Mouse (Mus musculus): ENCODE measurements at regions not wholly inside any gene's neighbourhood (a gene's known extent, or its start where the extent isn't known, plus 50 kb on each side); places are given as distances from the start of the nearest gene placed in this dataset.

- H3K4me3 ChIP-seq (ENCODE audit: control insufficient read depth in 1 of 2, insufficient read depth in 1 of 2, low read depth in 2 of 2, low read length in 2 of 2): no peak overlapping the region
- no peak overlapping the region for H3K27ac ChIP-seq (ENCODE audit: control insufficient read depth, low read depth, low read length)
- no peaks in the 10 kb centered on the region for H3K79me2 ChIP-seq (ENCODE audit: control insufficient read depth, insufficient read depth, low read length, poor library complexity)
- TF ChIP-seq MAFK (IDR thresholded peaks at IDR 0.05; ENCODE audit: borderline replicate concordance, low read depth, low read length) (no peak), ETS1 (IDR thresholded peaks at IDR 0.05; ENCODE audit: low read depth, low read length) (no peak), ZC3H11A (IDR thresholded peaks at IDR 0.05; ENCODE audit: low read depth, low read length) (no peak), RCOR1 (IDR thresholded peaks at IDR 0.05; ENCODE audit: low read depth, low read length) (no peak), SMC3 (IDR thresholded peaks at IDR 0.05; ENCODE audit: low read depth, low read length) (no peak), MAX (IDR thresholded peaks at IDR 0.05; ENCODE audit: low read length) (no peak), MAZ (IDR thresholded peaks at IDR 0.05; ENCODE audit: low read depth, low read length) (no peak), GABPA (IDR thresholded peaks at IDR 0.05; ENCODE audit: low read depth, low read length) (no peak), BHLHE40 (IDR thresholded peaks at IDR 0.05; ENCODE audit: borderline replicate concordance, low read depth, low read length) (no peak), NRF1 (IDR thresholded peaks at IDR 0.05; ENCODE audit: insufficient read depth, low read depth, low read length, poor library complexity, severe bottlenecking) (no peak), UBTF (IDR thresholded peaks at IDR 0.05; ENCODE audit: borderline replicate concordance, insufficient read depth, low read depth, low read length) (no peak)
- no peak for DNase-seq (ENCODE audit: low read depth, low spot score)
- H3K4me1 ChIP-seq (ENCODE audit: control insufficient read depth in 1 of 2, insufficient read depth in 2 of 2, low read length in 2 of 2): no peaks in the 10 kb centered on the region
- no peak overlapping the region for H3K9ac ChIP-seq (ENCODE audit: control insufficient read depth, low read depth, low read length, poor library complexity, severe bottlenecking)
- no peaks in the 10 kb centered on the region for H3K27me3 ChIP-seq (ENCODE audit: control insufficient read depth in 1 of 2, insufficient read depth in 2 of 2, low read length in 2 of 2)
- no peaks in the 10 kb centered on the region for H3K9me3 ChIP-seq (replicated peaks; ENCODE audit: insufficient read depth, low read length)
- H3K36me3 ChIP-seq (ENCODE audit: control insufficient read depth in 1 of 2, insufficient read depth in 2 of 2, low read length in 2 of 2): no peaks in the 10 kb centered on the region
Observed at GRCm38 (mm10) chr11:64643171-64643570, 206.7 kb upstream of the F930015N05Rik start.

- no peak for DNase-seq (ENCODE audit: low read depth, low spot score)
- H3K4me1 ChIP-seq (ENCODE audit: control insufficient read depth in 1 of 2, insufficient read depth in 2 of 2, low read length in 2 of 2): no peaks in the 10 kb centered on the region
- H3K9ac ChIP-seq (ENCODE audit: control insufficient read depth, low read depth, low read length, poor library complexity, severe bottlenecking): no peak overlapping the region
- no peaks in the 10 kb centered on the region for H3K27me3 ChIP-seq (ENCODE audit: control insufficient read depth in 1 of 2, insufficient read depth in 2 of 2, low read length in 2 of 2)
- no peaks in the 10 kb centered on the region for H3K36me3 ChIP-seq (ENCODE audit: control insufficient read depth in 1 of 2, insufficient read depth in 2 of 2, low read length in 2 of 2)
- H3K79me2 ChIP-seq (ENCODE audit: control insufficient read depth, insufficient read depth, low read length, poor library complexity): no peaks in the 10 kb centered on the region
- no peaks in the 10 kb centered on the region for H3K9me3 ChIP-seq (replicated peaks; ENCODE audit: insufficient read depth, low read length)
- H3K4me3 ChIP-seq (ENCODE audit: control insufficient read depth in 1 of 2, insufficient read depth in 1 of 2, low read depth in 2 of 2, low read length in 2 of 2): no peak overlapping the region
- no peak overlapping the region for H3K27ac ChIP-seq (ENCODE audit: control insufficient read depth, low read depth, low read length)
- TF ChIP-seq BHLHE40 (IDR thresholded peaks at IDR 0.05; ENCODE audit: borderline replicate concordance, low read depth, low read length) (no peak), RCOR1 (IDR thresholded peaks at IDR 0.05; ENCODE audit: low read depth, low read length) (no peak), TBP (IDR thresholded peaks at IDR 0.05; ENCODE audit: low read depth, low read length) (no peak), ZC3H11A (IDR thresholded peaks at IDR 0.05; ENCODE audit: low read depth, low read length) (no peak), EP300 (IDR thresholded peaks at IDR 0.05; ENCODE audit: low read depth in 1 of 2, low read length in 2 of 2) (no peak), MAX (IDR thresholded peaks at IDR 0.05; ENCODE audit: low read length) (no peak), NELFE (IDR thresholded peaks at IDR 0.05; ENCODE audit: low read depth, low read length) (no peak), POLR2A (IDR thresholded peaks at IDR 0.05; ENCODE audit: control insufficient read depth in 1 of 2, insufficient read depth in 1 of 2, low read depth in 1 of 2, low read length in 2 of 2, poor library complexity in 1 of 2) (no peak), GABPA (IDR thresholded peaks at IDR 0.05; ENCODE audit: low read depth, low read length) (no peak)
Observed at GRCm38 (mm10) chr11:64647938-64648337, 211.5 kb upstream of the F930015N05Rik start.

All from MEL (cell line).